Mouse (Mus musculus) brain, embryonic 14.5 days (tissue): ENCODE data around the gene F12.

Experiments used
- CTCF ChIP-seq: fragments of 200-500 bp; IDR thresholded peaks from 2 replicates; pipeline ENCODE4 v1.5.1; 2012; ENCODE audit warnings: inconsistent platforms, mild to moderate bottlenecking, moderate library complexity, borderline replicate concordance; ENCODE audit not compliant: insufficient read depth, insufficient read length; ENCODE audit errors: extremely low read depth
- POLR2A ChIP-seq: fragments of 200-500 bp; IDR thresholded peaks from 2 replicates; pipeline ENCODE4 v1.6.1; 2012; ENCODE audit warnings: mild to moderate bottlenecking, inconsistent platforms, borderline replicate concordance; ENCODE audit not compliant: poor library complexity, insufficient read depth, insufficient read length, severe bottlenecking; ENCODE audit errors: extremely low read depth

- TF ChIP-seq POLR2A: no peak
- TF ChIP-seq CTCF: no peak
Measured at GRCm38 (mm10) chr13:55426613-55427012, at the start of gene F12.
